Mouse (Mus musculus) heart, postnatal 4 days (tissue): Measurements from ENCODE around the gene Wdsub1. TPM values are rescaled to one million over a fixed set of nuclear protein-coding genes. Genes with fewer than 3 reads are reported as not detected.

Source experiments
- DNase-seq: peaks from one replicate; pipeline ENCODE4 v3.0.0; 2021
- total RNA-seq, 2 experiments: library from RNA; stranded (reverse); gene quantifications; 2 replicates each; pipeline ENCODE4 v1.2.3; 2021

The Wdsub1 gene
- total RNA-seq, 2 experiments from 2014 or later: 33.5 to 33.8 TPM

DNA sequence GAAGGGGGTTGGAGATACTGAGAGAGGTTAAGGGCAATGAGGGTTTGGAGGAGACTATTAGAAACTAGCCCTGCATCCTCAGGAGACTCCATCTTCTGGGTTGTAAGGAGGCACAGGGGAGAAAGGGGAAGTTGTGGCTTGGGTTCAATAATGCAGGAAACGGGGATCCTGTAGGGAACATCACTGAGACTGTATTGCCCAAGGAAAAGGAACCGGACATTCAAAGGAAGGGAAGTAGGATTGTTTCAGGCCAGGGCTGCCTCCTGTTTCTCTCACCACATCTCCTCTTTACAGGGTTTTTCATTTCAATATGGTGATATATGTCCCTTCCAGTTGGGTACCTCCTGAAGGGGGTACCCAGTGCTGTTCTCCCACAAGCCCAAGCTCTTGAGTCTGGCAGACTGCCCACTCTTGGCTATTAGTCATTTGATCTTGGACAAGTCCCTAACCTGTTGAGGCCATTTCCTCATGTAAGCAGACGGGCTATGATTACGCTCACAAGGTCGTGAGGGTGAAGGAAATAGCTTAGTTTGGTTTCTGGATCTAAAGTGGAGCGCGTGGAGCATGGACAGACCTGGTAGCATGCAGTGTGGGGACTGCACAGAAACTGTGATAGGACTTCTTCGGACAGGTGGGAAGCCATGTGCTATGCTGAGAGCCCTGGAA, 79.5 kb downstream of the Wdsub1 start:
- peak; percentile 26 for DNase-seq
